16 mouse cellular contexts compared by ENCODE assay signal in the genomic region with DNA sequence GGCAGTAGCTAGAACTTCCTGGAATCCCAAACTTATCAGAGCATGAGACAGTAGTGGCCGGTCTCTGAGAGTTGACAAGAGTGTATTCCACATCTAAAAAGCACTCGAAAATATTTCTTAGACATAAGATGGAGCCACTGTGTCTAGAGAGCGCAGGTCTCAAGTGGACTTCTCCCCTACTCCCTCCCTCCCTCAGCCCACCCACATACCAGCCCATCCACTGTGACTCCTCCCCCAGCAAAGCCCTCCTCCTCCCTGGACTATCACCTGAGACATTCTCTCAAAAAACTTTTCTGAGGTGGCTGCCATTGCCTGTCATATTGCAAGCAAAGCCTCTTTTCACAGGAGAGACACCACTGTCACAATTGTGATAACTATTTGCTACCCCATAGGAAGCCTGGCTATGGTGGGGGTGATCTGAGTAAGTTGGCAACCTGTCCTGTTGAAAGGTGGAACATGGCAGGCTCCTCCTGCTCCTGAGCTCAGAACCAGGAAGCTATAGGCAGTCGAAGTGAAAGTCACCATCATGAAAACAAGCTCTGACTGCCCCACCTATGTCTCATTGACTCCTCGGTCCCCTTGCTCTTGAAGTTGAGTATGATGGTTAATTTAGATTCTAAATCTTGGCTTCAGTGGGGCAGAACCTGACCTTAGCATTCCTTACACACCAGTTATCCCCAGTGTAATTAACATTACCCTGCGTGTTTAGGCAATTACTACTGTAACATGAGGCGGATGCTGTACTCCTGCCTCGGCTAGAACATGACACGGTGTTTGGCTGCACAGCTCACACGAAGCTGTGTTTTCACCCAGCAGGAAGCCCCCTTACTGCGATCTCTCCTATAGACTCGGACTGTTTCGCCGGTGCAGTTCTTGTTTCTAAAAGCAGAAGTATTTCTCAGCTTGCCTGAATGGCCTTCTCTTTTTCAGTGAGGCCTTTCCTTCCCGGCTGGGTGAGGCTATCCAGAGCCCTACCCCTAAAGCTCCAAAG.
DNase-seq lines count a peak whose midpoint lies in the region; ATAC-seq and TF ChIP-seq lines count a peak whose summit lies in the region.
"Had no signal": no experiment of that assay in that cellular context is flagged by ENCODE, and none has a peak within 500 bp of the region (broad histone marks: within the 10 kb centered on the region; RNA-seq: fewer than 3 reads in every experiment).

No protein-coding gene starts in this region.

- H3K4me2 ChIP-seq in kidney, embryonic 15.5 days: peak overlapping the region; percentile 31
- H3K4me2 ChIP-seq: liver, embryonic 13.5 days; neural tube, embryonic 13.5 days had no signal

- TF ChIP-seq CTCF in bone marrow macrophage, adult 2 months (IDR thresholded peaks at IDR 0.05; ENCODE audit: low read depth, low read length): no peak

- DNase-seq in kidney, postnatal 36 days: no peak
- DNase-seq in lung, adult 18-20 months: no peak
- no peak for DNase-seq in layer of hippocampus, postnatal 10 days (ENCODE audit: low spot score in 2 of 2)
- DNase-seq: adrenal gland, postnatal 14 days; cerebellum, adult 18-20 months; heart, postnatal 4 days; liver, embryonic 13.5 days; right cerebral cortex, postnatal 4 days had no signal

- no peaks in the 10 kb centered on the region for H3K9me3 ChIP-seq in kidney, embryonic 15.5 days (replicated peaks)
- H3K9me3 ChIP-seq in megakaryocyte, embryonic 14.5 days: no peaks in the 10 kb centered on the region
- H3K9me3 ChIP-seq: liver, embryonic 13.5 days; neural tube, embryonic 13.5 days had no signal

- WGBS in kidney, embryonic 15.5 days: 29% methylated on average over 15 of the region's 15 CpGs

- peak; percentile 91 for ATAC-seq in kidney, embryonic 15.5 days (replicated peaks; ENCODE audit: low FRiP score)
- ATAC-seq in hematopoietic stem cell, adult 5-6 weeks (replicated peaks in 1 of 2; ENCODE audit: insufficient read depth in 1 of 2, low FRiP score in 2 of 2, low TSS enrichment in 1 of 2, low read depth in 1 of 2, poor library complexity in 2 of 2, severe bottlenecking in 2 of 2): peak; percentile 71 to 81
- no peak for ATAC-seq in activated CD4-positive, CD25-positive, alpha-beta regulatory T cell, adult 4 months

- no peak for TF ChIP-seq POLR2A in bone marrow macrophage, adult 2 months (IDR thresholded peaks at IDR 0.05; ENCODE audit: borderline replicate concordance, low read depth, low read length)

- H3K4me1 ChIP-seq in kidney, embryonic 15.5 days: peaks cover 15% of the 10 kb centered on the region
- H3K4me1 ChIP-seq in bone marrow macrophage, adult 2 months (ENCODE audit: control insufficient read depth, insufficient read depth, low read length): no peaks in the 10 kb centered on the region
- peaks cover 4% of the 10 kb centered on the region; the same call in 1 of the 2 replicates for H3K4me1 ChIP-seq in megakaryocyte, embryonic 14.5 days
- H3K4me1 ChIP-seq: liver, embryonic 13.5 days had no signal

- H3K4me3 ChIP-seq in kidney, embryonic 15.5 days (replicated peaks): no peak overlapping the region
- H3K4me3 ChIP-seq in bone marrow macrophage, adult 2 months (ENCODE audit: insufficient read depth, low read length): peak overlapping the region; percentile 23; the same call in 1 of the 2 replicates
- peak overlapping the region; percentile 72 for H3K4me3 ChIP-seq in megakaryocyte, embryonic 14.5 days (replicated peaks)
- H3K4me3 ChIP-seq: erythroblast, embryonic 14.5 days; liver, embryonic 13.5 days; neural tube, embryonic 13.5 days had no signal

- no peaks in the 10 kb centered on the region for H3K36me3 ChIP-seq in kidney, embryonic 15.5 days
- H3K36me3 ChIP-seq in megakaryocyte, embryonic 14.5 days (replicated peaks; ENCODE audit: low read length): no peaks in the 10 kb centered on the region
- H3K36me3 ChIP-seq: liver, embryonic 13.5 days had no signal

- no peak overlapping the region for H3K9ac ChIP-seq in kidney, embryonic 15.5 days
- H3K9ac ChIP-seq: liver, embryonic 13.5 days; neural tube, embryonic 13.5 days had no signal

- no peaks in the 10 kb centered on the region for H3K27me3 ChIP-seq in kidney, embryonic 15.5 days
- peaks cover 2% of the 10 kb centered on the region for H3K27me3 ChIP-seq in megakaryocyte, embryonic 14.5 days (replicated peaks)
- H3K27me3 ChIP-seq: liver, embryonic 13.5 days; neural tube, embryonic 13.5 days had no signal

- peak overlapping the region; percentile 37; the same call in 1 of the 2 replicates for H3K27ac ChIP-seq in kidney, embryonic 15.5 days
- H3K27ac ChIP-seq in bone marrow macrophage, adult 2 months (ENCODE audit: insufficient read depth, low read depth, low read length): no peak overlapping the region
- H3K27ac ChIP-seq: liver, embryonic 13.5 days; macrophage; neural tube, embryonic 13.5 days had no signal
